Mouse (Mus musculus) liver, embryonic 14.5 days (tissue): ENCODE results near the gene Nav2.

Experiments used
- CTCF ChIP-seq: IDR thresholded peaks from 2 replicates; pipeline ENCODE4 v1.5.1; 2016; ENCODE audit warnings: antibody characterized with exemption, low read depth, control low read depth
- EP300 ChIP-seq: IDR thresholded peaks from 2 replicates; pipeline ENCODE4 v1.6.1; 2016; ENCODE audit warnings: antibody characterized with exemption, low read depth

DNA sequence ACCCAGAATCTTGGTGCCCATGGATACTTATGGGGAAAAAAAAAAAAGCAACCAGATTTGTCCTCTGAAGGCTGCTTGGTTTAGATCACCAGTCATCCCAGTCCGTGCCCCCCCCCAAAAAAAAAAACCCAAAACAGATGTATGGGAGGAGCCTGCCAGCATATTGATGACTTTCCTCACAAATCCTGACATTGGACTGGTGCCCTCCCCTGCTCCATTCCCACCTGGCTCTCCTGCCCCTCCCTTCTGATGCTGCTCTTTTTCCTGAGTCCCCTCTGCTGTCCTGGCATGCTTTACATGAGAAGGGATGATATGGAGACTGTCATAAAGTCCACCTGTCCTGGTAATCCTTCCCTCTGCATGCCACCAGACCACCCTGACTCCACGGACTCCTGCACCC lies 107.6 kb downstream of the Nav2 start:
- no peak for TF ChIP-seq CTCF
- no peak for TF ChIP-seq EP300
